Mouse (Mus musculus) megakaryocyte, embryonic 14.5 days (primary cell): ENCODE results near the gene Exoc3.

Source experiments
- FLI1 ChIP-seq: IDR thresholded peaks from 2 replicates; pipeline ENCODE4 v1.6.1; 2012; ENCODE audit warnings: low read length, inconsistent platforms, mixed read lengths
- GATA1 ChIP-seq: IDR thresholded peaks from 3 replicates; pipeline ENCODE4 v1.6.1; 2012; ENCODE audit warnings: mixed read lengths, low read length, inconsistent platforms, borderline replicate concordance

DNA sequence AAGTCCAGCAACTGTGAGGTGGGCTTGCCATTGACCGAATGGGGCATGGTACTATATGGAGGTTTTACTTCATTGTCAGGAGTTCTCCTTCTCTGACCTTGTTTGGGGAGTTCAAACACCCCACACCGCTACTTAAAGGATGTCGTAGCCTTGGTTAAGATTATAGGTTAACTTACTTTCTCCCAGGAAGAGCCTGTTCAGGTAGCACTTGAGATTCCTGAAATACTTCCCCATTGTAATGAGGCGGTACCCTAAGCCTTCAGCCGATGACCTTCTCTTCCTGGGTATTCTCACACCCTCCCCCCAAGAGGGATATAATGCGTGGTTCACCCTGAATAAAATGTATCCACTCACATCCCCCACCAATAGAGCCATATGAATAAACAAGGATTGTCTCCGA lies 29.0 kb upstream of the Exoc3 start:
- TF ChIP-seq GATA1 (no peak), FLI1 (no peak)
